Mouse (Mus musculus): ENCODE results near the gene Stim2. TPM values are rescaled to one million over a fixed set of nuclear protein-coding genes. Genes with fewer than 3 reads are reported as not detected.

Gene Stim2
- polyA plus RNA-seq (2015; fragmentation: Nextera tagmentation; extraction: Ambion mirVana) = 14.0 TPM in 2 replicates

GRCm38 (mm10) chr5:53998146-53998742 lies at the start of gene Stim2:
Gene Stim2, plus strand, starts transcription at chr5:53998499.
- Histone ChIP-seq H3K9ac (ENCODE audit: low read length) (peak within 1 kb of the TSS; percentile 92), H3K4me1 (replicated peaks; ENCODE audit: control insufficient read depth, insufficient read depth) (no peaks in the 10 kb centered on the region), H3K9me3 (ENCODE audit: control insufficient read depth, low read length) (no peaks in the 10 kb centered on the region), H3K4me2 (replicated peaks; ENCODE audit: low read depth) (peak within 1 kb of the TSS; percentile 69), H3K27ac (replicated peaks) (peak within 1 kb of the TSS; percentile 95), H3K36me3 (ENCODE audit: control insufficient read depth, insufficient read depth, low read length) (no peaks in the 10 kb centered on the region), H3K27me3 (ENCODE audit: control insufficient read depth, insufficient read depth, low read length) (no peaks in the 10 kb centered on the region), H3K4me3 (ENCODE audit: low read depth, low read length) (peak within 1 kb of the TSS; percentile 98)
- ATAC-seq (ENCODE audit: low FRiP score, low TSS enrichment) (peak; percentile 94), DNase-seq (ENCODE audit: low spot score) (peak; percentile 97)
- TF ChIP-seq CTCF (IDR thresholded peaks at IDR 0.05; ENCODE audit: low read depth) (peak; percentile 18), EP300 (optimal IDR thresholded peaks at IDR 0.05) (no peak)
- 0% methylated on average over 52 of the region's 71 CpGs for WGBS

- H3K4me1 ChIP-seq (replicated peaks; ENCODE audit: control insufficient read depth, insufficient read depth) = no peaks in the 10 kb centered on the region; the same call in 1 of the 2 replicates
- H3K9me3 ChIP-seq (ENCODE audit: control insufficient read depth, low read length) = no peaks in the 10 kb centered on the region
- peak; percentile 58 for DNase-seq (ENCODE audit: low spot score)
- H3K27me3 ChIP-seq (ENCODE audit: control insufficient read depth, insufficient read depth, low read length) = no peaks in the 10 kb centered on the region
- H3K4me3 ChIP-seq (ENCODE audit: low read depth, low read length) = no peak overlapping the region
- no peak overlapping the region for H3K9ac ChIP-seq (ENCODE audit: low read length)
- 65% methylated on average over 8 of the region's 8 CpGs for WGBS
- H3K27ac ChIP-seq (replicated peaks) = peak overlapping the region; percentile 65
- TF ChIP-seq CTCF (IDR thresholded peaks at IDR 0.05; ENCODE audit: low read depth) (no peak), EP300 (optimal IDR thresholded peaks at IDR 0.05) (no peak)
- peak; percentile 73 for ATAC-seq (ENCODE audit: low FRiP score, low TSS enrichment)
- H3K4me2 ChIP-seq (replicated peaks; ENCODE audit: low read depth) = no peak overlapping the region
- no peaks in the 10 kb centered on the region for H3K36me3 ChIP-seq (ENCODE audit: control insufficient read depth, insufficient read depth, low read length)
These were observed 49.6 kb upstream of the Stim2 start for GRCm38 (mm10) chr5:53948606-53949266.

- Histone ChIP-seq H3K36me3 (ENCODE audit: control insufficient read depth, insufficient read depth, low read length) (no peaks in the 10 kb centered on the region), H3K9ac (ENCODE audit: low read length) (no peak overlapping the region), H3K4me2 (replicated peaks; ENCODE audit: low read depth) (no peak overlapping the region), H3K9me3 (ENCODE audit: control insufficient read depth, low read length) (no peaks in the 10 kb centered on the region), H3K4me1 (replicated peaks; ENCODE audit: control insufficient read depth, insufficient read depth) (no peaks in the 10 kb centered on the region; the same call in 1 of the 2 replicates), H3K4me3 (ENCODE audit: low read depth, low read length) (no peak overlapping the region), H3K27me3 (ENCODE audit: control insufficient read depth, insufficient read depth, low read length) (no peaks in the 10 kb centered on the region), H3K27ac (replicated peaks) (no peak overlapping the region)
- no peak for DNase-seq (ENCODE audit: low spot score)
- 27% methylated on average over 7 of the region's 7 CpGs for WGBS
- peak; percentile 41; the same call in 1 of the 2 replicates for ATAC-seq (ENCODE audit: low FRiP score, low TSS enrichment)
- TF ChIP-seq CTCF (IDR thresholded peaks at IDR 0.05; ENCODE audit: low read depth) (no peak), EP300 (optimal IDR thresholded peaks at IDR 0.05) (no peak)
These were observed 48.1 kb upstream of the Stim2 start for GRCm38 (mm10) chr5:53950189-53950588.

- TF ChIP-seq EP300 (optimal IDR thresholded peaks at IDR 0.05) (no peak), CTCF (IDR thresholded peaks at IDR 0.05; ENCODE audit: low read depth) (no peak)
- Histone ChIP-seq H3K9ac (ENCODE audit: low read length) (no peak overlapping the region), H3K27ac (replicated peaks) (no peak overlapping the region), H3K9me3 (ENCODE audit: control insufficient read depth, low read length) (no peaks in the 10 kb centered on the region), H3K36me3 (ENCODE audit: control insufficient read depth, insufficient read depth, low read length) (no peaks in the 10 kb centered on the region), H3K27me3 (ENCODE audit: control insufficient read depth, insufficient read depth, low read length) (no peaks in the 10 kb centered on the region), H3K4me1 (replicated peaks; ENCODE audit: control insufficient read depth, insufficient read depth) (no peaks in the 10 kb centered on the region; the same call in 1 of the 2 replicates), H3K4me2 (replicated peaks; ENCODE audit: low read depth) (no peak overlapping the region), H3K4me3 (ENCODE audit: low read depth, low read length) (no peak overlapping the region)
- DNase-seq (ENCODE audit: low spot score) (no peak), ATAC-seq (ENCODE audit: low FRiP score, low TSS enrichment) (no peak)
These were observed 45.1 kb upstream of the Stim2 start for GRCm38 (mm10) chr5:53953216-53953615.

DNA sequence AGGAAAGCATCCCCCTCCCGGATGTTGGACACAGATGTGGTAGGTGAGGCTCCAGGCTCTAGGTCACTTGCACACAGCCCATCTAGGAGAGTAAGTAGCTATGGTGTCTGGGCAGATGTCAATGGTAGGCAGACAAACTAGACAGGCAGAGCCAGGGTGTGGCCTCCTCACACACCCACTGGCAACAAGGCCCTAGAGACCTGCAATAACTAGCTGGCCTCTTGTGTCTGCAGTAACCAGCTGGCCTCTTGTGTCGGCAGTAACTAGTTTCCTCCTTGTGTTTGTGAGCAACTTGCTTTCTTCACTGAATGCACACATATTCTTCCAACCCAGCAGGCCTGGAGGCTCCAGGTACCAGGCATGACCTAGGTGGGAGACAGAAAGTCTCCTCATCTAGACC lies 44.5 kb upstream of the Stim2 start:
- 68% methylated on average over 2 of the region's 2 CpGs for WGBS

GRCm38 (mm10) chr5:53955966-53956365 lies 42.3 kb upstream of the Stim2 start:
- Histone ChIP-seq H3K9me3 (ENCODE audit: control insufficient read depth, low read length) (no peaks in the 10 kb centered on the region), H3K9ac (ENCODE audit: low read length) (no peak overlapping the region), H3K4me1 (replicated peaks; ENCODE audit: control insufficient read depth, insufficient read depth) (no peaks in the 10 kb centered on the region), H3K36me3 (ENCODE audit: control insufficient read depth, insufficient read depth, low read length) (no peaks in the 10 kb centered on the region), H3K27ac (replicated peaks) (no peak overlapping the region), H3K27me3 (ENCODE audit: control insufficient read depth, insufficient read depth, low read length) (no peaks in the 10 kb centered on the region), H3K4me2 (replicated peaks; ENCODE audit: low read depth) (no peak overlapping the region), H3K4me3 (ENCODE audit: low read depth, low read length) (no peak overlapping the region)
- TF ChIP-seq EP300 (optimal IDR thresholded peaks at IDR 0.05) = no peak
- 78% methylated on average over 2 of the region's 2 CpGs for WGBS
- no peak for DNase-seq (ENCODE audit: low spot score)
- no peak for ATAC-seq (ENCODE audit: low FRiP score, low TSS enrichment)

More for the DNA sequence above, 44.5 kb upstream of the Stim2 start:
- no peaks in the 10 kb centered on the region for H3K27me3 ChIP-seq (ENCODE audit: control insufficient read depth, insufficient read depth, low read length)
- DNase-seq (ENCODE audit: low spot score) (no peak), ATAC-seq (ENCODE audit: low FRiP score, low TSS enrichment) (no peak)
- no peak overlapping the region for H3K4me2 ChIP-seq (replicated peaks; ENCODE audit: low read depth)
- peak overlapping the region; percentile 50; the same call in 1 of the 2 replicates for H3K27ac ChIP-seq (replicated peaks)
- no peaks in the 10 kb centered on the region; the same call in 1 of the 2 replicates for H3K4me1 ChIP-seq (replicated peaks; ENCODE audit: control insufficient read depth, insufficient read depth)
- no peak overlapping the region for H3K9ac ChIP-seq (ENCODE audit: low read length)
- no peaks in the 10 kb centered on the region for H3K9me3 ChIP-seq (ENCODE audit: control insufficient read depth, low read length)
- no peaks in the 10 kb centered on the region for H3K36me3 ChIP-seq (ENCODE audit: control insufficient read depth, insufficient read depth, low read length)
- no peak overlapping the region for H3K4me3 ChIP-seq (ENCODE audit: low read depth, low read length)
- no peak for TF ChIP-seq EP300 (optimal IDR thresholded peaks at IDR 0.05)
- no peak for TF ChIP-seq CTCF (IDR thresholded peaks at IDR 0.05; ENCODE audit: low read depth)

Data from stomach, postnatal 0 days (tissue).